Mouse (Mus musculus) frontal cortex, postnatal 36 days (tissue): ENCODE data around the gene Bspry.

Experiments used
- DNase-seq, 2 experiments: peaks; one replicate each; pipeline ENCODE4 v3.0.0; 2022; ENCODE audit warnings: low spot score in 2 of 2

Bspry gene

DNA sequence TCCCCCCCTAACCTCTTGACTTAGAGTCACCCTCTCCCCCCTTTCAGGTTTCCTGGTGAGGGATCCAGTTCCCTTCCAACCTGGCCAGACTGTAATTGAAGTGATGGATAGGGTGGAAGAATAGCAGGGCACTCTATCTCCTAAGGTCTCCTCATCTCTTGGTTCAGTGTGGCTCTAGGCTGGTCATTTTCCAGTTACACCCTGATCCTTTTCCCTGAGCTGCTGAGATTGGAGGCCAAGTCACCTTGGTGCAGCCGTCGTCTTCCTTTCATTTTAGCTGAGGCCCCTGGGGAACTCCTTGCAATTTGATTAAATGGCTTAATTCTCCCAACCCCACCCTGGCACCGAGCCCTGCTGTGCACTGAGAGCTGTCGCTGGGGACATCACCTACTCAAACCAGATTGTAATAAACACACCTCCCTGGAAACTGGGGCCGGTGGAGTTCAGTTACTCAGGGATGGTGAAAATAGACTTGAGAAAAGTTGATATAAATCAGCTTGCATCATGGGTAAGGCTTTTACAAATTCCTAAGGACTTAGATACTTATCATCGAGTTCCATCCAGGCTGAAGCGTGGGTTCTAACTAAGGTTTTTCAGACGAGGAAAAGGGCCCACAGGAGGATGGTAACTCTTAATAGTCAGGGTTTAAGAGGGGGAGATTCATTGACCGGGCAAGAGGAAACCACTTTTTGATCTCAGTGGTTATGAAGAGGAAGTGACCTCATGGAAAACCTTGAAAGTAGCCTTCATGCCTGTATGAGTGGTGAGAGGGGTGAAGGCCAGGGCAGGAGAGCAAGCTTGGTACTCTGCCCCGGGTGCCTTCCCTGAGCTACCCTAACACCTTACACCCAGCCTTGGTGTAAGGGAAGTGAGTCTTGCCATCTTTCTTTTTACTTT lies 1.1 kb downstream of the Bspry start:
- no peak for DNase-seq

DNA sequence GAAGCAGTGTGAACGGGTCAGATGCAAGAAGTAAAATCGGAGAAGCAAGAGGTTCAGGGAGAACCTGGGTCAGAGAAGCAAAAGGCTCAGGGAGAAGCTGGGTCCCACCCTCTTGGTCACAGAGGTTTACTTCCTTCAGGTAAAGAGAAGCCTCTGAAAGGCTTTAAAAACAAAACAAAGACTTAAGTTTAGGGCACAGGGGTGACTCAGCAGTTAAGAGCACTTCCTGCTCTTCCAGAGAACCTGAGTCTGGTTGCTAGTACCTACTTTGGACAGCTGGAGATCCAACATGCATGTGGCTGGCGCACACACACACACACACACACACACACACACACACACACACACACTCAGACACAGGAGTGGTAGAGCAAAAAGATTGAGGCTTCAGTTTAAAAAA lies 5.1 kb downstream of the Bspry start:
- DNase-seq: no peak

DNA sequence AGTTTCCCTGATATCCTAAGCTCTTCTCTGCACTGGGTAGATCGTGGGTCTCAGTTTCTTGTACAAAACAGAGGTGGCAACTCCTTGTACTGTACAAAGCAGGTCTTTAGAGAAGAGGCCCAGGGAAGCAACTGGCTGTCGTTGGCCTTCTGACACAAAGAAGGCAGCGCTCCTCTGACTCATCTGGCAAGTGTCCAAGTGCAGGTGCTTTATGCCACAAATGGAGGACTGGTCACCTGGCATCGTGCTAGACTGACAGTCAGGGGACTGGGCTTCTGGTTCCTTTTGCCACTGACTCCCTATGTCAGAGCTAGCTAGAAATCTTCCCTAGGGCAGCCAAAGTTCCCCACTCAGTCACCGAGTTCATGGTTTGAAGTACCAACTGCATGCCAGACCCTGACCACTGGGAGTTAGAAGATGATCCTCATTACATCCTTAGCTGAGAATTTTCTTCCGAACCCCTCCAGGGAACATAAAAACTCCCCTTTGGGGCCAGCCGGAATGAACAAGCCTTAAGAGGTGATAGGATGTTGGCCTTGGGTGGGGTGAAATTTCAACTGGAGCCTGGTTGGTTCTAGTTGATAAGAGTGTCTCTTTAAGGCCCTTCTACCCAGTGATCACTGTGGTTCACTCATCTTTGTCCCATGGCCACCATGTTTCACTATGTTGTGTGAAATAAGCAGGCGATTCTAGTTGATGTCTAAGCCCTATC lies 5.8 kb downstream of the Bspry start:
- DNase-seq: no peak

DNA sequence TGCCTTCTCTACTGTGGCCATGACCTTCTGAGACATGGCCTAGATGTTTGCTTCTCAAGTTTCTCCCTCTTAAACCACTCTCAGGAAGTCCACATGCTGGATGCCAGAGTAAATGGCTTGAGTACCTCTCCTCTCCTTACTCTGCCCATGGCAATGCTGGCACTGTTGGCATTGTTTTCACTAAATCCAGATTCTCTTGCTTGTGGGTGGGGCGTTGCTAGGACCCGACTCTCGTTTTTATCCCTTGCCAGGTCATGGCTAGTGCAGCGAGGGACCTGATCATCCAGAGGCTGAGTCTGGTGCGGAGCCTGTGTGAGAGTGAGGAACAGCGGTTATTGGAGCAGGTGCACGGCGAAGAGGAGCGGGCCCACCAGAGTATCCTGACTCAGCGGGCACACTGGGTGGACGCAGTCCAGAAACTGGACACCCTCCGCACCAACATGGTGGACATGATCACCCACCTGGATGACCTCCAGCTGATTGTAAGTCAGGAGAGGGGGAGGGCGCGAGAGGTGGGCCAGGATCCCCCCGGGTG lies 6.4 kb downstream of the Bspry start:
- DNase-seq: no peak

DNA sequence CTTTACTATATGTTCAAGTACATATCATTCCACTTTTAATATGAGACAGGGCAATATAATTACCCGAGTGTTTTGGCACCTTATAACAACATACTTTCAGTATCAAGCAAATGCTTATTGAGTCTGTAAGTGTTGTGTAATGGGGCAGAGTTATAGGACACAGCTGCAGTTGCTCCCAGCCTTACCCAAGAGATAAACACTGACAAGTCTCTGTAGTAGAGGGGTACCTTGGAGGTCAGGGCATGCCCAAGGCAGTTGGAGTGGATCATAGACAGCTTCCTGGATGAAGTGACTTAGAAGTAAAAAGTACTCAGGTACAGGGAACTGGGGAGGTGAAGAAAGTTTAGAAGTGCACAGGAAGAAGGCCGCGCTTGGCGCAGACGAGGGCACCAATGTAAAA lies 7.3 kb downstream of the Bspry start:
- no peak for DNase-seq

DNA sequence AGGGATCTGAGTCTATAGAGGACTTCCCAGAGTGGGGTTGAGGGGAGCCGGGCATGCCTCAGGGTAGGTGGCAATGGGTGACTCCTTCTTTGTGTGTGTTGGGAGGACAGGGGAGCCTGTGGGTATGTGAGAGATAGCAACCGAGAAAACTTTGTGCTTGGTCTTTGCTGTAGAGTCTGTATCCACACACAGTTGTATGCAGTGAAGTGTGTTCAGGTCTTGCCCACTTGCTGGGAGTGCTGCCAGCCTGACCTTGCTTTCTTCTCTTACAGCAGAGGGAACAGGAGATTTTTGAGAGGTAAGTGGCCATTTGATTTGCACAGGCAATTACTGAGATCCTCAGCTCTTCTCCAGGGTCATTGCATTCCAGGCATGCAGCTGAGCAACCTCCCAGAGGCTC lies 8.1 kb downstream of the Bspry start:
- DNase-seq: no peak

DNA sequence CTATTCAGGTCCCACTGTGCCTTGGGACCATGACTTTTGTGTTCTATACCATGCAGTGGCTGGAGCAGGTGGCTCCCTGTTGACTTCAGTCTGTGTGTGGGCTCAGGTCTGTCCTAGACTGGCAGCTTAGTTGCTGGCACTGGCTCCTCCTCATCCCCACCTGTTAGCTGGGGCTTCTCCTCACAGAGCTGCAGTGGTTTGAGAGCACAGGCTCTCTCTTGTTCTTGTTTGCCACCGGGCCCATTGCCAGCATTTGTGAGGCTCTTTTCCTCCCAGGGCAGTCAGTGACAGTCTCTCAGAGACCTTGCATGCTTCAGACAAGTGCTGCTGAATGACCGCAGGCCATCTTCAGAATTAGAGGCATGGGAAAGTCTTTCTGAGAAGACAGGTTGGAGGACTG lies 12.8 kb downstream of the Bspry start:
- DNase-seq: no peak

DNA sequence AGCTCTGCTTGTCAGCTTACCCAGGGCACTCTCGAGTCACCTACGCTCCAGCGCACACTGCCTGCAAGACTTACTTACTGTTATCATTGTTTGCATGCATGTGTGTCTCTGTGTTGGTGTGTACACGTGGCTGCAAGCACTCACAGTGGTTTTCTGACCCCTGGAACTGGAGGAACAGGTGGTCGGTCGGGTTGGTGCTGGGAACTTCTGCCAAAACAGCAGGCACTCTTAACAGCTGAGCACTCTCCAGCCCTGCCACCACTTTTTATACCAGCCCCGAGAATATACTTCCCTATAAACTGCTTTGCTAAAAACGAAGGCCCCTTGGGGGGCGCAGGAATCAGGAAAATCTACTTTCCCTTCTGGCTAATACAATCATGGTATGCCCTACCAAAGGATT lies 14.4 kb downstream of the Bspry start:
- DNase-seq: no peak

DNA sequence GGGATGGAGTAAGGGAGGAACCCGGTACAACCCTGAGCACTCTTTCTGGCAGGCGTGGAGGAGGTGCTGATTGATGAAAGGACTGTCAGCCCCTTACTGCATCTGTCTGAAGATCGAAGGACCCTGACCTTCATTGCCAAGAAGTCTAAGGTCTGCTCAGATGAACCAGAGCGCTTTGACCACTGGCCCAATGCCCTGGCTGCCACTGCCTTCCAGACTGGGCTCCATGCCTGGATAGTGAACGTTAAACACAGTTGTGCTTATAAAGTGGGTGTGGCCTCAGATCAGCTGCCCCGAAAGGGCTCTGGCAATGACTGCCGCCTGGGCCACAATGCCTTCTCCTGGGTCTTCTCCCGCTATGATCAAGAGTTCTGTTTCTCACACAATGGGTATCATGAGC lies 16.1 kb downstream of the Bspry start:
- no peak for DNase-seq

DNA sequence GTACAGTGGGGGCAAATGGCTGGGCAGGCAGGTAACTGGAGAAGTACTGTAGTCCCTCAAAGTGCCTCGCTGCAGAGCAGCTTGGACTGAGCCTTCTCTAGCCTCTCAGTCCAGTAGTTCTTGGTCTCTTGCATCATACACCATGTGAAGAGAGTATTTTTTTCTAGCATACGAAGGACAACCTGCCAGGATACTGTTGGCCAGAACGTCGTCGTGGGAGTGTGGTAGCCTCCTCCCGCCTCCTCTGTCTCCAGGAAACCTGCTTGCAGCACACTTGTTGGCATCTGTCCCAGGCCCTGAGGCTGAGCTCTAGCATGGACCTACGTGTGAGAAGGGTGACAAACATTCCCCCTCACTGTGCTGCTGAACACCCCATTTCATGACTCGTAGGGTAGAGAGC lies 17.0 kb downstream of the Bspry start:
- DNase-seq: peak; percentile 72 to 77

DNA sequence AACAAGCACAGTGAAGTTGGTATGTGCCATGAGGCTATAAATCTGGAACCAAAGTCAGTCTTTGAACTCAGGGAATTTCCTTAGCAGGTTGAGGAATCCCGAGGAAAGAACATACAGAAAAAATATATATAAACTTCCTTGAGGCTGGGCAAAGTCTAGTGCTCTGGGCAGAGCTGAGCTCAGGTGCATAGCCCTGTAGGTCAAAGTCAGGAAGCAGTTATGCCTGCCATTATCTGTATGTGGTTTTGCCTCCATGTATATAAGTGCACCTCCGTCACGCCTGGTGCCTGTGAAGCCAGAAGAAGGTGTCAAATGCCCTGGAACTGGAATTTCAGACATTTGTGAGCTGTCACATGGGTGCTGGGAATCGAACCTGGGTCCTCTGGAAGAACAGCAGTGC lies 20.9 kb downstream of the Bspry start:
- DNase-seq: no peak

DNA sequence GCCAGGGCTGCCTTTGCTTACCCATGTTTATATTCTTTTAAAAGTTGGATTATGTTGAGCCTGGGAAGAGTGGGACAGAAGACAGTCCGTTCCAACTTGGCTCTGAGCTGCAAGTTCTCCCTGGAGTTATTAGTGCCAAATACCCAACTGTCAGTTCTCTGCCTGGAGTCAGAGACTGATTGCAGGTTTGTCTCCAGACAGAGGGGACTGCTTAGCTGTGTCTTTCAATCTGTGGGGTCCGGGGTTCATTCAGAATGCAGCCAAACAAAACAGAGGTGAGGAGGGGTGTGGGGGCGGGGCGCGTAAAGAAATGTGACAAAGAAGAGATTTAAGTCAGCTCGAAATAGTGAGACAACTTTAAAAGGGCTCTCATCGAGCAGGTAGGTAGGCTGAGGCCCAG lies 21.7 kb downstream of the Bspry start:
- no peak for DNase-seq

DNA sequence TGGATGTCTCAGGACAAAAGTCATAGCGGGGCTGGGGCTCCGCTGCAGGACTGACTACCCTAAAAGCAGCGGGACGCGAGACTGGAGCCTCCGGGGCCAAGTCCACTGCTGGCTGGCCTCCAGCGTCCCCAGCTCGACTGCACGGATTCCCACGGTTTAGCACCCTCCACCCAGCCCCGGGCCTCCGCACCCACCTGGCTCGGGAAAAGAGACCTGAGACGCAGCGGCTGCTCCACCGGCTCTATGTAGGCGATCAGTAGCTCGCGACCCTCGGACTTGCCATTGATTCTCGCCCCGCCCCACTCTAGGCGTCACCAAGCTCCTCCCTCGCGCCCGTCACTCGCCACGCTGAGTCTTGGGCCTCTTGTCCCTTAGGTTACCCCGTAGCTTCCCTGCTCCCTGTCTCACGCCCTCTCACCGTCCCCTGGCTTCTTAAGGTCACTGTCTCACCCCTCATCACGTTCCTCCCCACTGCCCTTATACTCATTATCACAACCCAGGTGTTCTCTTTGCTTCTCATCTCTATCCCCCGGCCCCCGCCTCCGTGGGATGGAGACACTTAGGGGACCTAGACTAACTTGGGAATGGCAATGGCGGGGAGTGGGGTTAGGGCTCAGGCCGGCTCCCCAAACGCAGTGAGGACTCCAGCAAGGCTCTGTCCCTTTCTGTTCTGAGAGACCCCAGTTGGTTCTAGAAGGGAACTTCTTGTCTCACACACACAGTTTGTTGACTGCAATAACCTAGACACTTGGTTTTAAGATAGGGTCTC lies 22.3 kb downstream of the Bspry start:
- DNase-seq: peak; percentile 92 to 93

DNA sequence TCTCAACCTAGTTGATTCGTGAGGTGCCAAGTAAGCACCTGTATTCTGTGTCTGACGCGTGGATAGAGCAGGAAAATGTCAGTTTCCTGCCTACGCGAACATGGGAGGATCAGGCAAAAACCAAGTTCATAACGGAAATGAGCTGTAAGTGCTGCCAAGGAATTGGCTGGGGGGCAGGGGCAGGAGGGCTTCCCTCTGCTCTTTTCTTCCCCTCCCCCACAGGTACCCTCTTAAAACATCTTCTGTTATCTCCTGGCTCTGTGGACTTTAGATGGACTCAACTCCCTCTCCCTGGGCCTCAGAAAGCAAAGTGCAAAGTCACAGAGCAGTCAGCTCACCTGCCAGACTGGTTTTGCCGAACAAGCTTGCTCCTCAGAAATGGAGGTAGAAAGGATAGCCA lies 23.1 kb downstream of the Bspry start:
- DNase-seq: no peak

DNA sequence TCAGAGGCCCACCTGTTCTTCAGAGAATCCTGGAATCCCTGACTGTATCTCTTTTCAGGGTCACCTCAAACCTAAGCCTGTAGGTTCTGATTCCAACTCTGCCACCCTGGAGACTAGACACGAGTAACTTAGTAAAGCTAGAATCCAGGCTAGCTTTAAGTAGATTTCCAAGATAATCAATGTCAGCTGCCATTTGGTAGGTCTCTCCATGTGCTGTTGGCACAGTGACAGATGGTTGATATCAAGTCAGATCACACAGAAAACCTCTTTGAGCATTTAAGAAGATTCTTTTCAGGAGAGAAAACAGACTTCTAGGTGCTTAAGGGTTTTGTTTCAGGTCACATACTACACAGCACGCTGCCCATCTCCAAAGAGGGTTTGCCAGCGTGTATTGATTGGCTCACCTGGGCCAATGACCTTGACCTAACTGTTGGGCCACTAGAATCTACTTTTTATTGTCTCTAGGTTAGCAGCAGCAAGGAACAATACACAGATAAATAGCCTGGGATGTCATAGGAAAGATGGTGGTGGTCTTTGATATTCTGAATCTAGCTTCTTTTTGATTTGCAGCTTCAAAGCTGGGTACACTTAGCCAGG lies 23.6 kb downstream of the Bspry start, which contains the start of gene Hdhd3:
Gene Hdhd3 (minus strand): TSS at position 94 of the 597 bp plus-strand sequence.
- no peak for DNase-seq

DNA sequence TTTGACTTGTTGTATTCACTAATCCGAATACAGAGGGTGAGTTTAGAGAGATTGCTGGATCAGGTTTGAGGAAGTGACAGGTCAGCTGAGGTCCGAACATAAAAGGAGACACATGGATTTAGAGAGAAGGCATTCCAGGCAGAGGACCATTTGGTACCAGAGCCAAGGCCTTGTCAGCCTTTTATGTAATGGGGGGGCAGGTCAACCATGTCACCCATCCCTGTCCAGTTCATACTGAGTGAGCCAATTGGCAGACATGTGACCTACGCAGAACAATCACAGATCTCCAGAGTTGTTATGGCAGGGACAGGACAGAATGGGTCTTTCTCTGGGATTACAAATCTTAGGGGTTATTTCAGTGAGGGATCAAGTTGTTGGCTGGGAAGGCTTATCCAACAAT lies 26.1 kb downstream of the Bspry start:
- DNase-seq: no peak

DNA sequence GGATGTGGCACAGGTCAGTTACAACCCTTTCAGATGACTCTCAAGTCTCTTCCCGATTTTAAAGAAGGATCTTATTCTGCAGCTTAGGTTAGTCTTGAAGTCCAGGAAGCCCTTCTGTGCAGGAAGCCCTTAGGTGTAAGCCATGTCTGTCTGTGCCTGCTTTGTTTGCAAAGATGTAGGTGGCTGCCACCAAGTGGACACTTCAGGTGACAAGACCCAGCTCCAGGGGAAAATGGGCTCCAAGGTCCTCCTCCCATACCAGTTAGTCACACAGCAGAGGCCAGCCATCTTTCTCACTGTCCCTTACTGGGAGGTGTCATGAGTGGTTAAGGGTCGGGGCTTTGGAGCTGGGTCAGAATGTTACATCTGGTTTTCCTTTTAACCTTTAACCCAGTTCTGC lies 26.9 kb downstream of the Bspry start:
- no peak for DNase-seq

DNA sequence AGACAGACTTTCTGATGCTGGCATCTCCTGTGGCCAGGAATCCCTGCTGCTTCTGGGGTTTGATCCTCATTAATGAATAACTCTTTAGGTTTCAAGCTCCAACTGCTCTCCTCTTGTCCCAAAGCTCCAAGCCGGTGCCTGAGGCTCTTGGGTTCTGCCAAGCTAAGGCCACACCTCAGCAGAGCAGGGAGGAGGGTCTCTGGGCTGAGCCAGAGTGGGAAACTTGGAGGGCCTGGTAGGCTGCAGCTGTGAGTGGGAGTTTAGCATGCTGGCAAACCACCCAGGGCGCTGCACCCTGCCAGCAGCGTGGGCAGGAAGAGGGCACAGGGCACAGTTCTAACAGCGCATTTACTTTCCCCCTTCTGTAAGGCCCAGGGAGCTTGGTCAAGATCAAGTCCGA lies 29.0 kb downstream of the Bspry start:
- no peak for DNase-seq

DNA sequence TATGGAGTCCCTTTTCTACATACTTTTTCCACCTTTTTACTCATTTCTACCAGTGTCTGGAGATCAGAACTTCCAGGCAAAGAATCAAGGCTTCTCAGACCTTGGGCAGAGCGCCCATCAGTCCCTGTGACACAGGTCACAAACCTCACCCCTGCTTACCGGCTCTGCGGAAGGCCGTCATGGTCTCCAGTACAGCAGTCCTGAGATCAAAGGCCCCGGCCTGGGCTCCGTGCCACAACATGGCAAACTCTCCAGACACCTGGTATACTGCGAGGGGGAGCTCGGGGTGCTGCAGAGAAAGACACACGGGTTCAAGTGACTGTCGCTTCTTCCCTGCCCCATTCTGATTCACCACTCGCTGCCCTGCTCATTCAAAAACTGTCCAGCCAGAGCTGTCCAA lies 30.1 kb downstream of the Bspry start:
- DNase-seq: no peak

DNA sequence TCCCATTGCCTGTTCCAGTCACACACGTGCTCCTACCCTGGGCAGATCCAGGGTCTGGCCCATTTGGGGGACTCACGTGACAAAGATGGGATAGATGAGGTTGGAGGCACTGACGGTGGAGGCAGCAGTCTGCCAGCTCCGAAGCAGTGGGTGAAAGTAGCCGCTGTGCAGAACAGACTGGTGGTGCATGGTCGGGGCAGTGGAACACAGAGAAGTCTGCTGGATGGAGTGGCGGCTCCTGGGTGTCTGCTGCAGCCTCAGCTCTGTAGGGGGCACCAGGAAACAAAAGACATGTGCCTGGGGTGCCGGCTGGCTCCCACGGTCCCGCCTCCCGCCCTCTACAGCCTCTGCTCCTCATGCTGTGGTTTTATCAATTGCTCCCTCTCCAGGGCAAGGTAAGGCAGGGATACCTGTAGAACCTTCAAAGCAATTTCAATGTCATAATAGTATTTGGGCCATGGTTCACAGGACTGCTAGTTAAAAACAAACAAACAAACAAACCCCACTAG lies 34.2 kb downstream of the Bspry start:
- DNase-seq: no peak

DNA sequence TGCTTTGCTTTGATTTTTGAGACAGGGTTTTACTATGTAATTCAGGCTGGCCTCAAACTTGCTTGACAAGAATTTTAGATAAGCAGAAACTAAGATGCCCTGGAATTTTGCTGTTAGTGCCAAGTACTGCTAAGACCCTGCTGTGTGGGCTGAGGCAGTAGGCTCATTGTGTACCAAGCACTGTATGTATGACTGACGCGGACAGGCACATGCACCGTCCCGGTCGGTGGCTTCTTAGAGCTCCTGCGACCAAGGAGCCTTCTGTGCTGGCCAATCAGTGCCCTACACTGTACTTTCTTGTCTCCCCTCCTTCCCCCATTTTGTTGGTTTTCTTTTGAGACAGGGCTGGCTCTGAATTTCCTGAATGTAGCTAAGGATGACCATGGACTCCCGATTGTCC lies 35.1 kb downstream of the Bspry start:
- DNase-seq: no peak

DNA sequence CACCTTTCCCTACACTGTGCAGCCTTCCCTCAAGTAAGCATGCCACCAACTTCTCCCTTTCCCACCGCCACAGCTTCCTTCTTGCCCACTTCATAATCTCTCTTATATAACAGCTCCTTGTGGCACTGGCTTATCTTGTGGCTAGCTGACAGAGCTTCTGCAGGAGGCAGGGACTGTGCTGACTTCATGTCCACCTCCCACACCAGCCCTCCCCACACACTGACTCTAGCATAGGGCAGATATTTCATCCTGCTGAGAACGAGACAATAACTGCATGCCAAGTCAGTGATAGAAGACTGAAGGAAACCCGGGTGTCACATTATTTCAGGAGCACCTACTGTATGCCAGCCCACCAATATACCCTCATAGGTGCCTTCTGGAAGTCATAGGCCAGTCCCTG lies 35.6 kb downstream of the Bspry start:
- no peak for DNase-seq
